Mouse (Mus musculus): ENCODE data around the gene Snx22. TPM values are rescaled to one million over a fixed set of nuclear protein-coding genes. Genes with fewer than 3 reads are reported as not detected.

Snx22 gene
- polyA plus RNA-seq, 1 experiment from 2014 or later = 1.6 TPM

Other genes starting within 250 kb of the Snx22 start
- 6.1 and 6.6 TPM in 2 replicates for gene Zfp609, start 242.2 kb downstream of the Snx22 start, polyA plus RNA-seq (2014; fragmentation: Nextera tagmentation; extraction: Ambion mirVana)
- 86.3 and 86.8 TPM in 2 replicates for gene Pclaf, start 179.5 kb downstream of the Snx22 start, polyA plus RNA-seq (2014; fragmentation: Nextera tagmentation; extraction: Ambion mirVana)
- gene Trip4, start 160.9 kb downstream of the Snx22 start, polyA plus RNA-seq (2014; fragmentation: Nextera tagmentation; extraction: Ambion mirVana) = 25.5 and 25.6 TPM in 2 replicates
- gene Csnk1g1, start 160.8 kb downstream of the Snx22 start, polyA plus RNA-seq (2014; fragmentation: Nextera tagmentation; extraction: Ambion mirVana) = 14.8 and 14.9 TPM in 2 replicates
- 362 and 403 TPM in 2 replicates for gene Ppib, start 9.5 kb downstream of the Snx22 start, polyA plus RNA-seq (2014; fragmentation: Nextera tagmentation; extraction: Ambion mirVana)
- gene Snx1, start 56.9 kb upstream of the Snx22 start, polyA plus RNA-seq (2014; fragmentation: Nextera tagmentation; extraction: Ambion mirVana) = 63.8 and 65.1 TPM in 2 replicates
- gene Ciao2a, start 56.9 kb upstream of the Snx22 start, polyA plus RNA-seq (2014; fragmentation: Nextera tagmentation; extraction: Ambion mirVana) = 163 and 172 TPM in 2 replicates
- 4.8 and 5.7 TPM in 2 replicates for gene Dapk2, start 88.5 kb upstream of the Snx22 start, polyA plus RNA-seq (2014; fragmentation: Nextera tagmentation; extraction: Ambion mirVana)

Data from heart, embryonic 14.5 days (tissue).